Mouse (Mus musculus) kidney, embryonic 14.5 days (tissue): ENCODE measurements around the gene Ykt6. TPM values are rescaled to one million over a fixed set of nuclear protein-coding genes. Genes with fewer than 3 reads are reported as not detected.

Experiments
- ATAC-seq: fragments of 200-750 bp; cut with Nextera tagmentation; 2 replicates; pipeline ENCODE4 v1.8.0; 2017; ENCODE audit warnings: moderate number of reproducible peaks, mild to moderate bottlenecking, moderate TSS enrichment, moderate library complexity; ENCODE audit not compliant: low FRiP score, low TSS enrichment
- H3K27ac ChIP-seq: fragments of 300-500 bp; sonication (generic); 2 replicates; pipeline ENCODE4 v1.5.1; 2014; ENCODE audit warnings: low read depth, mild to moderate bottlenecking, low read length, moderate library complexity, mixed read lengths
- H3K27me3 ChIP-seq: fragments of 300-500 bp; sonication (generic); 2 replicates; pipeline ENCODE4 v1.6.1; 2014; ENCODE audit warnings: mild to moderate bottlenecking, low read length; ENCODE audit not compliant: control insufficient read depth, insufficient read depth
- H3K36me3 ChIP-seq: fragments of 300-500 bp; sonication (generic); 2 replicates; pipeline ENCODE4 v1.6.1; 2014; ENCODE audit warnings: low read length, mixed read lengths; ENCODE audit not compliant: control insufficient read depth, insufficient read depth
- H3K4me1 ChIP-seq: fragments of 300-500 bp; sonication (generic); 2 replicates; pipeline ENCODE4 v1.6.1; 2014; ENCODE audit warnings: low read length, mixed read lengths; ENCODE audit not compliant: control insufficient read depth, insufficient read depth
- H3K4me2 ChIP-seq: fragments of 300-500 bp; sonication (generic); replicated peaks from 2 replicates; pipeline ENCODE4 v1.6.1; 2014; ENCODE audit warnings: low read depth, mild to moderate bottlenecking, low read length
- H3K4me3 ChIP-seq: fragments of 300-500 bp; sonication (generic); 2 replicates; pipeline ENCODE4 v1.5.1; 2014; ENCODE audit warnings: mild to moderate bottlenecking, low read length
- H3K9ac ChIP-seq: fragments of 300-500 bp; sonication (generic); 2 replicates; pipeline ENCODE4 v1.6.1; 2014; ENCODE audit warnings: low read depth, mild to moderate bottlenecking, low read length, moderate library complexity
- H3K9me3 ChIP-seq: fragments of 300-500 bp; sonication (generic); 2 replicates; pipeline ENCODE4 v1.6.1; 2016; ENCODE audit warnings: low read length; ENCODE audit not compliant: control insufficient read depth
- WGBS: fragments of 180-500 bp; shearing (Covaris S2); extraction: QIAGEN DNeasy Blood & Tissue Kit; methylation state at CpG from one replicate; pipeline ENCODE4 v1.1.7; 2014; 5-methylcytosine and 5-hydroxymethylcytosine counted together
- polyA plus RNA-seq: library from polyadenylated mRNA; unstranded; fragments of >200 nt; fragmentation: Nextera tagmentation; extraction: Ambion mirVana; gene quantifications from 2 replicates; pipeline ENCODE4 v1.2.1, GENCODE M21; 2014

Ykt6 gene
- polyA plus RNA-seq, 1 experiment from 2014 or later = 23.1 TPM

- H3K4me3 ChIP-seq = peak overlapping the region; percentile 89
- H3K27ac ChIP-seq = peak overlapping the region; percentile 92
- H3K9ac ChIP-seq = peak overlapping the region; percentile 89
- H3K27me3 ChIP-seq = no peaks in the 10 kb centered on the region
- peaks cover 8% of the 10 kb centered on the region; the same call in 1 of the 2 replicates for H3K36me3 ChIP-seq
- 4% methylated on average over 7 of the region's 7 CpGs for whole genome bisulfite sequencing
- H3K4me2 ChIP-seq = peak overlapping the region; percentile 66
- H3K4me1 ChIP-seq = peaks cover 9% of the 10 kb centered on the region
- peak; percentile 63 for ATAC-seq
- no peaks in the 10 kb centered on the region for H3K9me3 ChIP-seq
Observed at GRCm38 (mm10) chr11:5954965-5955504, 458 bp upstream of the Ykt6 start.

GRCm38 (mm10) chr11:5960051-5960450 is 4.6 kb downstream of the Ykt6 start:
- Histone ChIP-seq H3K9me3 (no peaks in the 10 kb centered on the region), H3K36me3 (peaks cover 58% of the 10 kb centered on the region), H3K4me2 (no peak overlapping the region), H3K4me1 (peaks cover 7% of the 10 kb centered on the region), H3K9ac (no peak overlapping the region), H3K4me3 (no peak overlapping the region), H3K27ac (no peak overlapping the region), H3K27me3 (no peaks in the 10 kb centered on the region)
- WGBS = 82% methylated on average over 2 of the region's 2 CpGs
- no peak for ATAC-seq

GRCm38 (mm10) chr11:5965865-5966264 is 10.4 kb downstream of the Ykt6 start:
- Histone ChIP-seq H3K9me3 (no peaks in the 10 kb centered on the region), H3K27me3 (no peaks in the 10 kb centered on the region), H3K4me3 (no peak overlapping the region), H3K9ac (no peak overlapping the region), H3K36me3 (peaks cover 85% of the 10 kb centered on the region), H3K27ac (no peak overlapping the region), H3K4me1 (no peaks in the 10 kb centered on the region), H3K4me2 (no peak overlapping the region)
- 91% methylated on average over 11 of the region's 11 CpGs for WGBS
- ATAC-seq = no peak

GRCm38 (mm10) chr11:5966751-5967150 is 11.3 kb downstream of the Ykt6 start:
- H3K4me2 ChIP-seq = no peak overlapping the region
- no peaks in the 10 kb centered on the region for H3K4me1 ChIP-seq
- 84% methylated on average over 3 of the region's 3 CpGs for WGBS
- H3K36me3 ChIP-seq = peaks cover 76% of the 10 kb centered on the region
- H3K4me3 ChIP-seq = no peak overlapping the region
- no peaks in the 10 kb centered on the region for H3K27me3 ChIP-seq
- ATAC-seq = no peak
- H3K27ac ChIP-seq = no peak overlapping the region
- H3K9me3 ChIP-seq = no peaks in the 10 kb centered on the region
- H3K9ac ChIP-seq = no peak overlapping the region

GRCm38 (mm10) chr11:5968223-5968622 is 12.7 kb downstream of the Ykt6 start:
- WGBS = 33% methylated on average over 6 of the region's 6 CpGs
- peak; percentile 63 for ATAC-seq

DNA sequence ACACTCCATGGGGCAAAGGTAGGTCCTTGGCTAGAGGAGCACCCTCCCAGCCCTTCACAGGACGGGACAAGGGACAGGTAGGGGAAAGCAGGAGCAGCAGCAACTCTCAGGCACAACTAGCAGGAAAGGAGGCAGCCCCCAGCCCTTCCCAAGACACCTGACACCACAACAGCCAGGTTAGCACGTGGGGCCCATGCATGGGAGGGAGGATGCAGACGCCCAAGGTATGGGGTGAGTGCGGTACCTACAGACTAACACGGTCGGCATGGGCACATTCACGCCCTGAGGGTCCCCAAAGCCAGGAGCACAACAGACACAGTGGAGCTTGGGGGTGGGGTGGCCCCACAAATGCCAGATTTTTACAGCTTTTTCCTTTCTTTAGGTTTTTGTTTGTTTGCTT is 15.7 kb downstream of the Ykt6 start:
- 41% methylated on average over 7 of the region's 7 CpGs for WGBS
- Histone ChIP-seq H3K4me1 (peaks cover 10% of the 10 kb centered on the region; the same call in 1 of the 2 replicates), H3K36me3 (peaks cover 32% of the 10 kb centered on the region), H3K9ac (no peak overlapping the region), H3K9me3 (no peaks in the 10 kb centered on the region), H3K4me3 (no peak overlapping the region), H3K27ac (no peak overlapping the region), H3K4me2 (no peak overlapping the region), H3K27me3 (no peaks in the 10 kb centered on the region)
- no peak for ATAC-seq

More at GRCm38 (mm10) chr11:5968223-5968622, 12.7 kb downstream of the Ykt6 start:
- H3K4me3 ChIP-seq = no peak overlapping the region
- peak overlapping the region; percentile 25 for H3K27ac ChIP-seq
- H3K4me2 ChIP-seq = no peak overlapping the region
- no peaks in the 10 kb centered on the region for H3K27me3 ChIP-seq
- no peak overlapping the region for H3K9ac ChIP-seq
- H3K36me3 ChIP-seq = peaks cover 62% of the 10 kb centered on the region
- H3K9me3 ChIP-seq = no peaks in the 10 kb centered on the region
- 0 out of 2 replicates have a peak, but pooled peaks cover 6% of the 10 kb centered on the region for H3K4me1 ChIP-seq

DNA sequence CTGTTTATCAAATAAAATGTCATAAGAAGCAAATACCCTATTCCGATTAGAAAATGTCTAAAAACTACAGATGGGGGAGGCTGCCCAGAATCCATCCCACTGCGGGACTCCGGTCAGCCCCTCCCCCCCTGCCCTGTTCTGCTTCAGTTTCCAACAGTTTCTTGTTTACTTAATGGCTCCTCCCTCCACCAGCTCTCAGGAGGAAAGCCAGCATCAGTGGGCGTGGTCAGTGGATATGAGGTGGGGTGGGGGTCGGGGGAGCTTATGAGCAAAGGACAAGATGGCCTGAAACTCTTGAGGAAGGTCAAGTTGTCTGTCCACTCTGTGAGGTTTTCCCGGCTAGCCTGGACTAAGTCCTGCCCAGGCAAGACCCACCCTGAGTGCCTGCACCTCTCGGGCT is 17.7 kb downstream of the Ykt6 start:
- no peaks in the 10 kb centered on the region for H3K9me3 ChIP-seq
- H3K4me1 ChIP-seq = peaks cover 16% of the 10 kb centered on the region; the same call in 1 of the 2 replicates
- H3K4me2 ChIP-seq = 0 out of 2 replicates have a peak overlapping the region, but pooled peaks have one; percentile 4
- no peak for ATAC-seq
- no peaks in the 10 kb centered on the region for H3K27me3 ChIP-seq
- WGBS = 30% methylated on average over 7 of the region's 7 CpGs
- no peak overlapping the region for H3K4me3 ChIP-seq
- H3K36me3 ChIP-seq = peaks cover 15% of the 10 kb centered on the region
- no peak overlapping the region for H3K9ac ChIP-seq
- H3K27ac ChIP-seq = no peak overlapping the region

- 79% methylated on average over 6 of the region's 6 CpGs for WGBS
- no peak for ATAC-seq
Observed at GRCm38 (mm10) chr11:5974053-5974452, 18.6 kb downstream of the Ykt6 start.

DNA sequence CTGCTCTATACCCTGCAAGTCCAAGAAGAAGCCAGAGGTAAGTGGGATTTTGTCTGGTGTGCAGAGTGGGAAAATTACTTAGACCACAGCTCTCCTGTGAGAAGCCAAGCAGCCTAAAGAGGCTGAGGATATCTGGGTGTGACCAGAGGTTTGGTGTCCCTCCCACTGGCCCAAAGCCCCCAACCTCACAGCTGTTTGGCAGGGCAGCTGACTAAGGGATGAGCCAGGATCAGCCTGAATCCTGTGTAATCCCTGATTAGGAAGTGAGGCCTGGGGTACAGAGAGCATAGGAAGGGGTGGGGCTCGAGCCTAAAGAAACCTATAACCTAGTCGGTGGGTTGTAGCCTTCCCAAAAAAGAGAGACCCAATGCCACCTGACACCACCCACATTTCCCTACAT is 19.6 kb downstream of the Ykt6 start:
- H3K4me2 ChIP-seq = no peak overlapping the region
- H3K36me3 ChIP-seq = no peaks in the 10 kb centered on the region; the same call in 1 of the 2 replicates
- no peak overlapping the region for H3K4me3 ChIP-seq
- no peak overlapping the region for H3K27ac ChIP-seq
- no peaks in the 10 kb centered on the region for H3K27me3 ChIP-seq
- no peaks in the 10 kb centered on the region for H3K9me3 ChIP-seq
- no peak overlapping the region for H3K9ac ChIP-seq
- no peak for ATAC-seq
- 78% methylated on average over 2 of the region's 2 CpGs for WGBS
- H3K4me1 ChIP-seq = peaks cover 16% of the 10 kb centered on the region; the same call in 1 of the 2 replicates

More at GRCm38 (mm10) chr11:5974053-5974452, 18.6 kb downstream of the Ykt6 start:
- Histone ChIP-seq H3K4me3 (no peak overlapping the region), H3K4me1 (peaks cover 16% of the 10 kb centered on the region; the same call in 1 of the 2 replicates), H3K4me2 (no peak overlapping the region), H3K9ac (no peak overlapping the region), H3K9me3 (no peaks in the 10 kb centered on the region), H3K27me3 (no peaks in the 10 kb centered on the region), H3K36me3 (peaks cover 6% of the 10 kb centered on the region), H3K27ac (no peak overlapping the region)
